Mouse (Mus musculus) embryonic facial prominence, embryonic 13.5 days (tissue): ENCODE results near the gene Fhl2. TPM values are rescaled to one million over a fixed set of nuclear protein-coding genes. Genes with fewer than 3 reads are reported as not detected.

Experiments used
- ATAC-seq: fragments of 200-750 bp; cut with Nextera tagmentation; 2 replicates; pipeline ENCODE4 v1.8.0; 2017; ENCODE audit warnings: low read depth; ENCODE audit not compliant: insufficient number of reproducible peaks, insufficient read depth, low FRiP score, low TSS enrichment
- H3K27ac ChIP-seq: fragments of 300-500 bp; sonication (generic); 2 replicates; pipeline ENCODE4 v1.5.1; 2015; ENCODE audit warnings: moderate library complexity, mild to moderate bottlenecking, inconsistent platforms
- H3K27me3 ChIP-seq: fragments of 300-500 bp; sonication (generic); 2 replicates; pipeline ENCODE4 v1.6.1; 2015; ENCODE audit warnings: mild to moderate bottlenecking, inconsistent platforms
- H3K36me3 ChIP-seq: fragments of 300-500 bp; sonication (generic); 2 replicates; pipeline ENCODE4 v1.6.1; 2015; ENCODE audit warnings: mild to moderate bottlenecking, inconsistent platforms
- H3K4me1 ChIP-seq: fragments of 300-500 bp; sonication (generic); 2 replicates; pipeline ENCODE4 v1.6.1; 2015; ENCODE audit warnings: inconsistent platforms
- H3K4me2 ChIP-seq: fragments of 300-500 bp; sonication (generic); 2 replicates; pipeline ENCODE4 v1.6.1; 2015; ENCODE audit warnings: moderate library complexity, mild to moderate bottlenecking, inconsistent platforms
- H3K4me3 ChIP-seq: fragments of 300-500 bp; sonication (generic); 2 replicates; pipeline ENCODE4 v1.5.1; 2015; ENCODE audit warnings: mild to moderate bottlenecking, inconsistent platforms
- H3K9ac ChIP-seq: fragments of 300-500 bp; sonication (generic); 2 replicates; pipeline ENCODE4 v1.6.1; 2015; ENCODE audit warnings: mild to moderate bottlenecking, inconsistent platforms
- H3K9me3 ChIP-seq: fragments of 300-500 bp; sonication (generic); 2 replicates; pipeline ENCODE4 v1.6.1; 2016; ENCODE audit warnings: inconsistent platforms
- WGBS: fragments of 180-500 bp; shearing (Covaris S2); methylation state at CpG from one replicate; pipeline ENCODE4 v1.1.7; 2015; ENCODE audit warnings: mixed read lengths; 5-methylcytosine and 5-hydroxymethylcytosine counted together
- polyA plus RNA-seq: library from polyadenylated mRNA; unstranded; fragments of >200 nt; fragmentation: Nextera tagmentation; extraction: Ambion mirVana; gene quantifications from 2 replicates; pipeline ENCODE4 v1.2.1, GENCODE M21; 2015

Gene Fhl2
- polyA plus RNA-seq, 1 experiment from 2014 or later: 13.3 TPM

- Histone ChIP-seq H3K4me3 (no peak overlapping the region), H3K4me2 (no peak overlapping the region), H3K9me3 (no peaks in the 10 kb centered on the region), H3K27ac (no peak overlapping the region), H3K27me3 (no peaks in the 10 kb centered on the region), H3K4me1 (no peaks in the 10 kb centered on the region), H3K36me3 (no peaks in the 10 kb centered on the region), H3K9ac (no peak overlapping the region)
- 62% methylated on average over 3 of the region's 3 CpGs for WGBS
- no peak for ATAC-seq
Observed at GRCm38 (mm10) chr1:43215601-43216000, 18.8 kb upstream of the Fhl2 start.

GRCm38 (mm10) chr1:43211274-43211673, 14.5 kb upstream of the Fhl2 start:
- Histone ChIP-seq H3K4me3 (no peak overlapping the region), H3K4me2 (no peak overlapping the region), H3K9me3 (no peaks in the 10 kb centered on the region), H3K27ac (no peak overlapping the region), H3K36me3 (no peaks in the 10 kb centered on the region), H3K9ac (no peak overlapping the region), H3K27me3 (no peaks in the 10 kb centered on the region), H3K4me1 (no peaks in the 10 kb centered on the region)
- no peak for ATAC-seq
- 43% methylated on average over 1 of the region's 1 CpGs for WGBS

- Histone ChIP-seq H3K9ac (no peak overlapping the region), H3K36me3 (no peaks in the 10 kb centered on the region), H3K27me3 (no peaks in the 10 kb centered on the region), H3K4me3 (no peak overlapping the region), H3K27ac (no peak overlapping the region), H3K9me3 (no peaks in the 10 kb centered on the region), H3K4me1 (no peaks in the 10 kb centered on the region), H3K4me2 (no peak overlapping the region)
- no peak for ATAC-seq
- 82% methylated on average over 9 of the region's 9 CpGs for WGBS
Observed at GRCm38 (mm10) chr1:43210285-43210684, 13.5 kb upstream of the Fhl2 start.

- 96% methylated on average over 1 of the region's 1 CpGs for WGBS
Observed at GRCm38 (mm10) chr1:43207147-43207546, 10.4 kb upstream of the Fhl2 start.

GRCm38 (mm10) chr1:43203282-43203681, 6.5 kb upstream of the Fhl2 start:
- no peak overlapping the region for H3K4me3 ChIP-seq
- H3K27me3 ChIP-seq: no peaks in the 10 kb centered on the region
- H3K27ac ChIP-seq: no peak overlapping the region
- ATAC-seq: no peak
- WGBS: 48% methylated on average over 5 of the region's 5 CpGs
- H3K4me1 ChIP-seq: no peaks in the 10 kb centered on the region
- no peaks in the 10 kb centered on the region for H3K36me3 ChIP-seq
- H3K4me2 ChIP-seq: no peak overlapping the region
- H3K9me3 ChIP-seq: no peaks in the 10 kb centered on the region
- H3K9ac ChIP-seq: no peak overlapping the region

More at GRCm38 (mm10) chr1:43207147-43207546, 10.4 kb upstream of the Fhl2 start:
- no peak overlapping the region for H3K4me2 ChIP-seq
- H3K9me3 ChIP-seq: no peaks in the 10 kb centered on the region
- H3K27me3 ChIP-seq: no peaks in the 10 kb centered on the region
- H3K4me1 ChIP-seq: no peaks in the 10 kb centered on the region
- H3K27ac ChIP-seq: no peak overlapping the region
- H3K4me3 ChIP-seq: no peak overlapping the region
- H3K36me3 ChIP-seq: no peaks in the 10 kb centered on the region
- H3K9ac ChIP-seq: no peak overlapping the region
- ATAC-seq: no peak

GRCm38 (mm10) chr1:43202226-43202625, 5.4 kb upstream of the Fhl2 start:
- H3K4me3 ChIP-seq: no peak overlapping the region
- no peaks in the 10 kb centered on the region for H3K27me3 ChIP-seq
- no peaks in the 10 kb centered on the region for H3K9me3 ChIP-seq
- ATAC-seq: no peak
- H3K27ac ChIP-seq: no peak overlapping the region
- no peaks in the 10 kb centered on the region for H3K4me1 ChIP-seq
- no peak overlapping the region for H3K9ac ChIP-seq
- no peak overlapping the region for H3K4me2 ChIP-seq
- no peaks in the 10 kb centered on the region for H3K36me3 ChIP-seq

- WGBS: 83% methylated on average over 2 of the region's 2 CpGs
- H3K9me3 ChIP-seq: no peaks in the 10 kb centered on the region
- H3K4me2 ChIP-seq: no peak overlapping the region
- H3K27me3 ChIP-seq: no peaks in the 10 kb centered on the region
- H3K36me3 ChIP-seq: no peaks in the 10 kb centered on the region
- no peaks in the 10 kb centered on the region for H3K4me1 ChIP-seq
- ATAC-seq: no peak
- no peak overlapping the region for H3K27ac ChIP-seq
- H3K9ac ChIP-seq: no peak overlapping the region
- H3K4me3 ChIP-seq: no peak overlapping the region
Observed at GRCm38 (mm10) chr1:43201796-43202195, 5.0 kb upstream of the Fhl2 start.

- Histone ChIP-seq H3K4me2 (no peak overlapping the region), H3K27ac (no peak overlapping the region), H3K27me3 (no peaks in the 10 kb centered on the region), H3K9me3 (no peaks in the 10 kb centered on the region), H3K9ac (no peak overlapping the region), H3K4me3 (no peak overlapping the region), H3K36me3 (no peaks in the 10 kb centered on the region), H3K4me1 (no peaks in the 10 kb centered on the region)
- WGBS: 76% methylated on average over 3 of the region's 3 CpGs
- ATAC-seq: no peak
Observed at GRCm38 (mm10) chr1:43199867-43200240, 3.1 kb upstream of the Fhl2 start.

GRCm38 (mm10) chr1:43199210-43199866, 2.6 kb upstream of the Fhl2 start:
- H3K4me2 ChIP-seq: no peak overlapping the region
- H3K27me3 ChIP-seq: no peaks in the 10 kb centered on the region
- no peaks in the 10 kb centered on the region for H3K9me3 ChIP-seq
- no peak overlapping the region for H3K9ac ChIP-seq
- H3K36me3 ChIP-seq: no peaks in the 10 kb centered on the region
- no peaks in the 10 kb centered on the region for H3K4me1 ChIP-seq
- no peak overlapping the region for H3K4me3 ChIP-seq
- no peak overlapping the region for H3K27ac ChIP-seq
- WGBS: 83% methylated on average over 3 of the region's 3 CpGs
- ATAC-seq: no peak

GRCm38 (mm10) chr1:43196059-43196458, 725 bp downstream of the Fhl2 start:
- ATAC-seq: no peak
- no peak overlapping the region for H3K27ac ChIP-seq
- H3K4me2 ChIP-seq: no peak overlapping the region
- no peaks in the 10 kb centered on the region for H3K27me3 ChIP-seq
- H3K36me3 ChIP-seq: no peaks in the 10 kb centered on the region
- no peaks in the 10 kb centered on the region for H3K4me1 ChIP-seq
- WGBS: 62% methylated on average over 1 of the region's 1 CpGs
- no peaks in the 10 kb centered on the region for H3K9me3 ChIP-seq
- no peak overlapping the region for H3K4me3 ChIP-seq
- no peak overlapping the region for H3K9ac ChIP-seq

GRCm38 (mm10) chr1:43193423-43193822, 3.4 kb downstream of the Fhl2 start:
- WGBS: 93% methylated on average over 6 of the region's 6 CpGs
- no peak overlapping the region for H3K27ac ChIP-seq
- ATAC-seq: no peak
- no peak overlapping the region for H3K9ac ChIP-seq
- no peaks in the 10 kb centered on the region for H3K4me1 ChIP-seq
- no peaks in the 10 kb centered on the region for H3K36me3 ChIP-seq
- H3K27me3 ChIP-seq: no peaks in the 10 kb centered on the region
- H3K4me3 ChIP-seq: no peak overlapping the region
- H3K4me2 ChIP-seq: no peak overlapping the region
- H3K9me3 ChIP-seq: no peaks in the 10 kb centered on the region

GRCm38 (mm10) chr1:43192471-43192870, 4.3 kb downstream of the Fhl2 start:
- no peaks in the 10 kb centered on the region for H3K36me3 ChIP-seq
- 86% methylated on average over 10 of the region's 10 CpGs for whole genome bisulfite sequencing
- H3K4me3 ChIP-seq: no peak overlapping the region
- no peaks in the 10 kb centered on the region for H3K4me1 ChIP-seq
- H3K27ac ChIP-seq: no peak overlapping the region
- no peak overlapping the region for H3K4me2 ChIP-seq
- H3K27me3 ChIP-seq: no peaks in the 10 kb centered on the region
- no peak overlapping the region for H3K9ac ChIP-seq
- no peaks in the 10 kb centered on the region for H3K9me3 ChIP-seq
- ATAC-seq: no peak
